Mouse (Mus musculus): ENCODE results near the gene Pars2. TPM values are rescaled to one million over a fixed set of nuclear protein-coding genes. Genes with fewer than 3 reads are reported as not detected.

The Pars2 gene
- polyA plus RNA-seq, 1 experiment from 2014 or later: 11.7 TPM

- 73% methylated on average over 11 of the region's 11 CpGs for WGBS
- ATAC-seq (replicated peaks; ENCODE audit: low FRiP score) (no peak), DNase-seq (ENCODE audit: low spot score) (no peak)
- H3K36me3 ChIP-seq (ENCODE audit: control insufficient read depth, insufficient read depth, low read length): no peaks in the 10 kb centered on the region
- H3K4me3 ChIP-seq (ENCODE audit: low read depth, low read length): no peak overlapping the region
- no peak overlapping the region for H3K4me2 ChIP-seq
- H3K9me3 ChIP-seq (ENCODE audit: control insufficient read depth, low read length): no peaks in the 10 kb centered on the region
- no peak overlapping the region for H3K9ac ChIP-seq (ENCODE audit: low read depth, low read length)
- no peak overlapping the region for H3K27ac ChIP-seq (ENCODE audit: low read depth, low read length)
- H3K27me3 ChIP-seq (replicated peaks; ENCODE audit: control insufficient read depth, insufficient read depth, low read length): peaks cover 5% of the 10 kb centered on the region; the same call in 1 of the 2 replicates
- H3K4me1 ChIP-seq (replicated peaks; ENCODE audit: control insufficient read depth, insufficient read depth, low read length): no peaks in the 10 kb centered on the region
Measured at GRCm38 (mm10) chr4:106704416-106704815, 53.5 kb downstream of the Pars2 start.

Other genes with a start within 250 kb of the Pars2 start
- 71.5 and 75.4 TPM in 2 replicates for gene Pcsk9, start 186.7 kb upstream of the Pars2 start, polyA plus RNA-seq (2014; fragmentation: Nextera tagmentation; extraction: Ambion mirVana)
- not detected in 2 replicates for gene Bsnd, start 158.8 kb upstream of the Pars2 start, polyA plus RNA-seq (2014; fragmentation: Nextera tagmentation; extraction: Ambion mirVana)
- 22.9 and 23.0 TPM in 2 replicates for gene Dhcr24, start 90.0 kb upstream of the Pars2 start, polyA plus RNA-seq (2014; fragmentation: Nextera tagmentation; extraction: Ambion mirVana)
- gene Lexm, start 33.8 kb upstream of the Pars2 start, polyA plus RNA-seq (2014; fragmentation: Nextera tagmentation; extraction: Ambion mirVana): 0.30 and 0.52 TPM in 2 replicates
- gene Ttc22, start 28.6 kb upstream of the Pars2 start, polyA plus RNA-seq (2014; fragmentation: Nextera tagmentation; extraction: Ambion mirVana): 0.12 TPM in 2 replicates
- gene Ttc4, start 27.9 kb downstream of the Pars2 start, polyA plus RNA-seq (2014; fragmentation: Nextera tagmentation; extraction: Ambion mirVana): 72.3 and 74.8 TPM in 2 replicates
- 0.22 TPM in 2 replicates for gene Mroh7, start 79.9 kb downstream of the Pars2 start, polyA plus RNA-seq (2014; fragmentation: Nextera tagmentation; extraction: Ambion mirVana)
- gene Fam151a, start 82.8 kb downstream of the Pars2 start, polyA plus RNA-seq (2014; fragmentation: Nextera tagmentation; extraction: Ambion mirVana): 0.11 TPM in 1 of 2 replicates, not detected in the other
- gene Acot11, start 153.9 kb downstream of the Pars2 start, polyA plus RNA-seq (2014; fragmentation: Nextera tagmentation; extraction: Ambion mirVana): 2.9 and 3.9 TPM in 2 replicates